Comparison of ENCODE assay signal across 9 mouse cellular contexts in genomic region chr1:36921614-36922393, GRCm38 (mm10). TPM values are rescaled to one million over a fixed set of nuclear protein-coding genes. Genes with fewer than 3 reads are reported as not detected.
DNase-seq lines count a peak whose midpoint lies in the region; ATAC-seq and TF ChIP-seq lines count a peak whose summit lies in the region.
"Had no signal": no experiment of that assay in that cellular context is flagged by ENCODE, and none has a peak within 500 bp of the region (broad histone marks: within the 10 kb centered on the region; RNA-seq: fewer than 3 reads in every experiment).

No protein-coding gene starts in this region.

- TF ChIP-seq RAD21 in MEL (IDR thresholded peaks at IDR 0.05; ENCODE audit: low read depth, low read length), result no peak

- peak overlapping the region; percentile 88 for H3K27ac ChIP-seq in heart, embryonic 13.5 days (replicated peaks)
- H3K27ac ChIP-seq in MEL (ENCODE audit: control insufficient read depth, low read depth, low read length), result peak overlapping the region; percentile 98
- peak overlapping the region; percentile 85; the same call in 1 of the 2 replicates for H3K27ac ChIP-seq in intestine, postnatal 0 days (ENCODE audit: low read depth, low read length)

- H3K9ac ChIP-seq in heart, embryonic 13.5 days, result no peak overlapping the region; the same call in 1 of the 2 replicates
- H3K9ac ChIP-seq in MEL (ENCODE audit: control insufficient read depth, low read depth, low read length, poor library complexity, severe bottlenecking), result 0 out of 2 replicates have a peak overlapping the region, but pooled peaks have one; percentile 9
- no peak overlapping the region for H3K9ac ChIP-seq in intestine, postnatal 0 days (ENCODE audit: low read depth, low read length)

- TF ChIP-seq CTCF in MEL (IDR thresholded peaks at IDR 0.05 in 2 of 3, conservative IDR thresholded peaks at IDR 0.05 in 1 of 3; ENCODE audit: control insufficient read depth in 1 of 3, insufficient read depth in 1 of 3, low read depth in 2 of 3, low read length in 3 of 3, poor library complexity in 1 of 3, severe bottlenecking in 1 of 3), result no peak
- TF ChIP-seq CTCF in intestine, postnatal 0 days (IDR thresholded peaks at IDR 0.05; ENCODE audit: low read depth), result no peak

- H3K4me2 ChIP-seq in heart, embryonic 13.5 days, result peak overlapping the region; percentile 22; the same call in 1 of the 2 replicates
- H3K4me2 ChIP-seq in intestine, postnatal 0 days (replicated peaks; ENCODE audit: low read depth), result no peak overlapping the region; the same call in 1 of the 2 replicates

- no peak overlapping the region for H3K4me3 ChIP-seq in heart, embryonic 13.5 days
- H3K4me3 ChIP-seq in MEL (ENCODE audit: control insufficient read depth in 1 of 2, insufficient read depth in 1 of 2, low read depth in 2 of 2, low read length in 2 of 2), result no peak overlapping the region
- H3K4me3 ChIP-seq in intestine, postnatal 0 days (ENCODE audit: low read depth, low read length), result no peak overlapping the region

- no peak for DNase-seq in heart, adult 8-10 months (ENCODE audit: low spot score)
- DNase-seq in MEL (ENCODE audit: low read depth, low spot score), result no peak
- DNase-seq in retina, embryonic 14.5 days (ENCODE audit: low spot score), result peak; percentile 11
- no peak for DNase-seq in cerebellum, adult 9-11 months
- no peak for DNase-seq in cerebellum, adult 11-12 months
- DNase-seq in left cerebral cortex, adult 18-20 months (ENCODE audit: low spot score in 2 of 2), result no peak
- DNase-seq: lung, adult 2 months had no signal

- H3K36me3 ChIP-seq in heart, embryonic 13.5 days, result no peaks in the 10 kb centered on the region
- H3K36me3 ChIP-seq in MEL (ENCODE audit: control insufficient read depth in 1 of 2, insufficient read depth in 2 of 2, low read length in 2 of 2), result peaks cover 0 to 85% of the 10 kb centered on the region in 2 experiments; a peak in 2 of 4 replicates
- H3K36me3 ChIP-seq in intestine, postnatal 0 days (ENCODE audit: control insufficient read depth, insufficient read depth), result no peaks in the 10 kb centered on the region

- H3K4me1 ChIP-seq in heart, embryonic 13.5 days, result peaks cover 92% of the 10 kb centered on the region
- peaks cover 57 to 82% of the 10 kb centered on the region in 2 experiments for H3K4me1 ChIP-seq in MEL (ENCODE audit: control insufficient read depth in 1 of 2, insufficient read depth in 2 of 2, low read length in 2 of 2)
- peaks cover 25% of the 10 kb centered on the region; the same call in 1 of the 2 replicates for H3K4me1 ChIP-seq in intestine, postnatal 0 days (replicated peaks; ENCODE audit: control insufficient read depth, insufficient read depth, low read length)

- 53% methylated on average over 15 of the region's 15 CpGs for WGBS in heart, embryonic 13.5 days
- WGBS in intestine, postnatal 0 days, result 38% methylated on average over 15 of the region's 15 CpGs

- H3K9me3 ChIP-seq in heart, embryonic 13.5 days, result no peaks in the 10 kb centered on the region
- H3K9me3 ChIP-seq in MEL (replicated peaks; ENCODE audit: insufficient read depth, low read length), result no peaks in the 10 kb centered on the region
- H3K9me3 ChIP-seq in intestine, postnatal 0 days (ENCODE audit: control insufficient read depth), result no peaks in the 10 kb centered on the region

- H3K27me3 ChIP-seq in heart, embryonic 13.5 days (replicated peaks), result no peaks in the 10 kb centered on the region
- no peaks in the 10 kb centered on the region for H3K27me3 ChIP-seq in MEL (ENCODE audit: control insufficient read depth in 1 of 2, insufficient read depth in 2 of 2, low read length in 2 of 2)
- H3K27me3 ChIP-seq in intestine, postnatal 0 days (replicated peaks; ENCODE audit: control insufficient read depth, insufficient read depth, low read length), result no peaks in the 10 kb centered on the region

- ATAC-seq in heart, embryonic 13.5 days (ENCODE audit: extremely low read depth, insufficient number of reproducible peaks, low FRiP score, low TSS enrichment), result no peak
- no peak for ATAC-seq in intestine, postnatal 0 days

- TF ChIP-seq EP300 in MEL (IDR thresholded peaks at IDR 0.05; ENCODE audit: low read depth in 1 of 2, low read length in 2 of 2), result peak in 1 of 2 experiments; percentile 39; a peak in 1 of 4 replicates

- H3K79me2 ChIP-seq in MEL (ENCODE audit: control insufficient read depth, insufficient read depth, low read length, poor library complexity), result peaks cover 33% of the 10 kb centered on the region

- no peak for TF ChIP-seq POLR2A in MEL (IDR thresholded peaks at IDR 0.05; ENCODE audit: control insufficient read depth in 1 of 2, insufficient read depth in 1 of 2, low read depth in 1 of 2, low read length in 2 of 2, poor library complexity in 1 of 2)

TF ChIP-seq in MEL, 35 proteins besides CTCF, POLR2A, EP300 and RAD21:
- TF ChIP-seq ZMIZ1 (IDR thresholded peaks at IDR 0.05; ENCODE audit: low read depth, low read length) (no peak), SIN3A (IDR thresholded peaks at IDR 0.05; ENCODE audit: low read length) (peak; percentile 24; the same call in 1 of the 2 replicates), ELF1 (IDR thresholded peaks at IDR 0.05; ENCODE audit: low read depth, low read length) (no peak), TAL1 (IDR thresholded peaks at IDR 0.05; ENCODE audit: low read length) (no peak), MAX (IDR thresholded peaks at IDR 0.05; ENCODE audit: low read length) (peak; percentile 42; the same call in 1 of the 2 replicates), SMC3 (IDR thresholded peaks at IDR 0.05; ENCODE audit: low read depth, low read length) (no peak), POLR2AphosphoS2 (IDR thresholded peaks at IDR 0.05; ENCODE audit: low read length) (no peak), POLR2AphosphoS5 (IDR thresholded peaks at IDR 0.05; ENCODE audit: borderline replicate concordance, low read depth, low read length) (no peak), GATA1 (IDR thresholded peaks at IDR 0.05; ENCODE audit: low read depth, low read length) (peak; percentile 15; the same call in 1 of the 2 replicates), BHLHE40 (IDR thresholded peaks at IDR 0.05; ENCODE audit: borderline replicate concordance, low read depth, low read length) (peak; percentile 54; the same call in 1 of the 2 replicates), ETS1 (IDR thresholded peaks at IDR 0.05; ENCODE audit: low read depth, low read length) (peak; percentile 60; the same call in 1 of the 2 replicates), TCF12 (IDR thresholded peaks at IDR 0.05; ENCODE audit: low read depth, low read length) (peak; percentile 42; the same call in 1 of the 2 replicates), KAT2A (conservative IDR thresholded peaks at IDR 0.05; ENCODE audit: low read depth, low read length) (no peak), GABPA (IDR thresholded peaks at IDR 0.05; ENCODE audit: low read depth, low read length) (no peak), CHD1 (IDR thresholded peaks at IDR 0.05; ENCODE audit: low read depth, low read length) (0 out of 2 replicates have a peak, but pooled peaks have one; percentile 53), USF1 (IDR thresholded peaks at IDR 0.05; ENCODE audit: low read depth, low read length) (peak; percentile 68), NELFE (IDR thresholded peaks at IDR 0.05; ENCODE audit: low read depth, low read length) (no peak), NRF1 (IDR thresholded peaks at IDR 0.05; ENCODE audit: insufficient read depth, low read depth, low read length, poor library complexity, severe bottlenecking) (no peak), MYB (IDR thresholded peaks at IDR 0.05; ENCODE audit: low read depth, low read length) (no peak), RCOR1 (IDR thresholded peaks at IDR 0.05; ENCODE audit: low read depth, low read length) (peak; percentile 25; the same call in 1 of the 2 replicates), HCFC1 (IDR thresholded peaks at IDR 0.05; ENCODE audit: low read depth, low read length) (no peak), MXI1 (IDR thresholded peaks at IDR 0.05; ENCODE audit: low read depth, low read length) (0 out of 2 replicates have a peak, but pooled peaks have one; percentile 27), ZKSCAN1 (IDR thresholded peaks at IDR 0.05; ENCODE audit: low read depth, low read length) (no peak), MEF2A (IDR thresholded peaks at IDR 0.05; ENCODE audit: extremely low read depth, insufficient replicate concordance, low read depth, low read length, poor library complexity, severe bottlenecking) (no peak)
TF ChIP-seq in MEL: peak in this region for 10.

RNA-seq across cellular contexts. Expression of gene Tmem131, which starts 21.7 kb away (rescaled TPM):
- 5.8 and 6.5 TPM in 2 replicates for polyA plus RNA-seq in heart, embryonic 13.5 days (2015; fragmentation: Nextera tagmentation; extraction: Ambion mirVana)
- total RNA-seq in heart, adult 8-10 months (2022), result 10 to 100 TPM; 23.0 to 31.0 (median 28.3) TPM
- total RNA-seq in MEL (2012; rRNA removed), result 11.4 and 12.7 TPM in 2 replicates
- 100 to 1,000 TPM in 1 of 2 experiments, 10 to 100 TPM in 1; 48.8 to 196 TPM for polyA plus RNA-seq in MEL (2012; ENCODE audit: insufficient read depth in 1 of 2, insufficient read length in 2 of 2, low read depth in 1 of 2, low replicate concordance in 2 of 2, missing spikeins in 1 of 2)
- 10.6 TPM in 2 replicates for polyA plus RNA-seq in intestine, postnatal 0 days (2015; fragmentation: Nextera tagmentation; extraction: Ambion mirVana)
- 10 to 100 TPM; 51.7 to 55.0 TPM for total RNA-seq in left cerebral cortex, adult 18-20 months (2021)
